Mouse (Mus musculus): Measurements from ENCODE around the gene Lrp5.

DNA sequence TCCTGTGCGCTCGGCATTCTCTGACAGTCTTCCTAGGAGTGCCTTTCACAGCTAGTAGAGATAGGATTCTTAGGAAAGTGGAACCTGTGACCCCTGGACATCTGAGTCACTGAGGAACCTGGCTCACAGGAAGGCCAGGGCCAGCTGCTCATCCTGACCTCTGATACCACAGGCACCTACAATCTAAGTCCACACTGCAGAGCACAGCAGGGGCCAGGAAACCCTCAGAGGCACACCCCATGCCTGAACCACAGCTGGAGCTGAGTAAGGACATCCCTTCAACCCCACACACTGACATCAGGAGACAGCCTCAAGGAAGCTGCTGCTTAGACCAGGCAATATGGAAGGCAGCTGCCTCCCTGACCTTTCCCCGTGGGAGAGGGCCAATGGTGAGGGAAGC is 40.6 kb downstream of the Lrp5 start:
- no peak for TF ChIP-seq CTCF (IDR thresholded peaks at IDR 0.05; ENCODE audit: low read depth)
- no peak for TF ChIP-seq EP300 (IDR thresholded peaks at IDR 0.05; ENCODE audit: low read depth)
